8 mouse cellular contexts compared by ENCODE assay signal in the genomic region with DNA sequence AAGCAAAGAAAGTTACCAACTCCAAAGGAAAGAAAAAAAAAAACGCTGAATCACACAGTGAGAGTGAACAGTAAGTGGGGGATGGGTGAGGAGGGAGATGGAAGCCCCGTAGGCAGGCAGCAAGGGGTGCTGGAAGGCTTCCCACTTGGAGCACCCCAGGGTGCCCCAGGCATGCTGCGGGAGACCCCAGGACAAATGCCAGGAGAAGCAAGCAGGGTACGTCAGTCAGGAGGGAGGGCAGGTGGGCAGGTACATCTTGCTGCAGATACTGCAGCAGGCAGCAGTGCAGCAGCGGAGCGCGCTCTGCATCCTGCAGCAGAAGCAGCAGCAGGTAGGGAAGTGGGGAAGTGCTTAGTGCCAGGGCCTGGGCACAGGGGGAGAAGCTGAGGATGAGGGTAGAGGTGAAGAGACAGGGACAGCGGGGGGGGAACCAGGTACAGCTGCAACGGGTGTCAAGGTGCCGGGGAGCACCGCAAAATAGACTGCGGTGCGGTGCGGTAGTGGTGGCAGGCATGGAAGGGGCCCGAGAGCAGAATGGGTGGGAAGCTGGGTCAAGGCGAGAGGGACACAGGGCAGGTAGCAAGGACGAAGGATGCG. TPM values are rescaled to one million over a fixed set of nuclear protein-coding genes. Genes with fewer than 3 reads are reported as not detected.
DNase-seq lines count a peak whose midpoint lies in the region; ATAC-seq and TF ChIP-seq lines count a peak whose summit lies in the region.

TSS of gene Nphp4 (plus strand) at position 280 of the 597 bp plus-strand sequence.

- H3K4me3 ChIP-seq in kidney, embryonic 16.5 days (ENCODE audit: low read length) = peak within 1 kb of the TSS; percentile 82
- H3K4me3 ChIP-seq in embryonic facial prominence, embryonic 10.5 days = peak within 1 kb of the TSS; percentile 88
- H3K4me3 ChIP-seq in layer of hippocampus, adult 2 months = peak within 1 kb of the TSS; percentile 69
- peak within 1 kb of the TSS; percentile 80 for H3K4me3 ChIP-seq in midbrain, embryonic 11.5 days (ENCODE audit: low read depth, low read length)

- H3K27me3 ChIP-seq in kidney, embryonic 16.5 days (ENCODE audit: insufficient read depth, low read length) = peaks cover 7% of the 10 kb centered on the region
- peaks cover 29% of the 10 kb centered on the region for H3K27me3 ChIP-seq in embryonic facial prominence, embryonic 10.5 days (replicated peaks; ENCODE audit: low read depth, poor library complexity, severe bottlenecking)
- peaks cover 6% of the 10 kb centered on the region; the same call in 1 of the 2 replicates for H3K27me3 ChIP-seq in midbrain, embryonic 11.5 days (ENCODE audit: control insufficient read depth, insufficient read depth, low read length)

- no peak for ATAC-seq in kidney, embryonic 16.5 days (ENCODE audit: low FRiP score, low TSS enrichment)
- ATAC-seq in midbrain, embryonic 11.5 days (ENCODE audit: low FRiP score) = no peak

- peak within 1 kb of the TSS; percentile 76 for H3K9ac ChIP-seq in kidney, embryonic 16.5 days (replicated peaks; ENCODE audit: low read length)
- H3K9ac ChIP-seq in midbrain, embryonic 11.5 days (ENCODE audit: low read length) = peak within 1 kb of the TSS; percentile 95

- peak within 1 kb of the TSS; percentile 81 for H3K4me2 ChIP-seq in kidney, embryonic 16.5 days (replicated peaks; ENCODE audit: low read depth, low read length)
- H3K4me2 ChIP-seq in midbrain, embryonic 11.5 days = peak within 1 kb of the TSS; percentile 82

- DNase-seq in kidney, postnatal 36 days = no peak
- DNase-seq in MN1 (ENCODE audit: low spot score) = peak; percentile 37
- no peak for DNase-seq in embryonic facial prominence, embryonic 10.5 days (ENCODE audit: low spot score)
- DNase-seq in layer of hippocampus, adult 2 months (ENCODE audit: low spot score in 2 of 2) = no peak
- peak; percentile 83 for DNase-seq in midbrain, embryonic 11.5 days (ENCODE audit: low spot score, missing footprints)
- DNase-seq in yolk sac, embryonic 10.5 days (ENCODE audit: low spot score) = no peak
- no peak for DNase-seq in gastrocnemius, adult 18-20 months (ENCODE audit: low spot score)

- 2% methylated on average over 18 of the region's 18 CpGs for WGBS in kidney, embryonic 16.5 days
- 3% methylated on average over 18 of the region's 18 CpGs for WGBS in embryonic facial prominence, embryonic 10.5 days
- 4% methylated on average over 18 of the region's 18 CpGs for WGBS in midbrain, embryonic 11.5 days

- peak within 1 kb of the TSS; percentile 54; the same call in 1 of the 2 replicates for H3K27ac ChIP-seq in kidney, embryonic 16.5 days (ENCODE audit: low read length)
- peak within 1 kb of the TSS; percentile 99 for H3K27ac ChIP-seq in embryonic facial prominence, embryonic 10.5 days (replicated peaks)
- H3K27ac ChIP-seq in layer of hippocampus, adult 2 months = peak within 1 kb of the TSS; percentile 100
- no peak within 1 kb of the TSS for H3K27ac ChIP-seq in midbrain, embryonic 11.5 days (ENCODE audit: low read depth, low read length)

- no peak for TF ChIP-seq CTCF in layer of hippocampus, adult 2 months (conservative IDR thresholded peaks at IDR 0.05)

- H3K36me3 ChIP-seq in kidney, embryonic 16.5 days (ENCODE audit: insufficient read depth, low read length) = no peaks in the 10 kb centered on the region
- H3K36me3 ChIP-seq in embryonic facial prominence, embryonic 10.5 days (replicated peaks) = peaks cover 5% of the 10 kb centered on the region; the same call in 1 of the 2 replicates
- no peaks in the 10 kb centered on the region for H3K36me3 ChIP-seq in midbrain, embryonic 11.5 days (ENCODE audit: control insufficient read depth, insufficient read depth, low read length)

- 0 out of 2 replicates have a peak, but pooled peaks cover 6% of the 10 kb centered on the region for H3K9me3 ChIP-seq in kidney, embryonic 16.5 days (ENCODE audit: low read length)
- H3K9me3 ChIP-seq in embryonic facial prominence, embryonic 10.5 days = peaks cover 14% of the 10 kb centered on the region; the same call in 1 of the 2 replicates
- H3K9me3 ChIP-seq in midbrain, embryonic 11.5 days (ENCODE audit: control insufficient read depth, low read length) = peaks cover 8% of the 10 kb centered on the region; the same call in 1 of the 2 replicates

- peaks cover 13% of the 10 kb centered on the region for H3K4me1 ChIP-seq in kidney, embryonic 16.5 days (ENCODE audit: insufficient read depth, low read length)
- H3K4me1 ChIP-seq in embryonic facial prominence, embryonic 10.5 days = peaks cover 22% of the 10 kb centered on the region
- H3K4me1 ChIP-seq in midbrain, embryonic 11.5 days (ENCODE audit: control insufficient read depth, insufficient read depth, low read length) = peaks cover 19% of the 10 kb centered on the region

RNA-seq across cellular contexts. Expression of gene Nphp4, which starts in this region (rescaled TPM):
- polyA plus RNA-seq in kidney, embryonic 16.5 days (2015; fragmentation: Nextera tagmentation; extraction: Ambion mirVana) = 5.0 and 5.2 TPM in 2 replicates
- 4.9 and 5.9 TPM in 2 replicates for polyA plus RNA-seq in embryonic facial prominence, embryonic 10.5 days (2016; fragmentation: Nextera tagmentation; extraction: Ambion mirVana)
- 10 to 100 TPM; 28.3 to 29.7 TPM for total RNA-seq in layer of hippocampus, adult 2 months (2021)
- 4.4 and 4.8 TPM in 2 replicates for polyA plus RNA-seq in midbrain, embryonic 11.5 days (2014; fragmentation: Nextera tagmentation; extraction: Ambion mirVana)
- total RNA-seq in gastrocnemius, adult 18-20 months (2021) = 1 to 10 TPM in 1 of 2 experiments, under 1 TPM in 1; 0.85 to 1.1 TPM

Comparison
In these comparisons a context has a peak if more than half of its experiments do, and no peak if none do; other contexts are left out.
1. RNA of gene Nphp4 (total RNA-seq): 28.3 to 29.7 TPM in layer of hippocampus, adult 2 months; 0.85 to 1.1 TPM in gastrocnemius, adult 18-20 months; every median in the first group is over 10 times any median in the second.
2. DNase-seq: peak in MN1 (single experiment) and midbrain, embryonic 11.5 days (single experiment); none in kidney, postnatal 36 days (0 of 2), embryonic facial prominence, embryonic 10.5 days (single experiment), layer of hippocampus, adult 2 months (0 of 2), yolk sac, embryonic 10.5 days (single experiment) and gastrocnemius, adult 18-20 months (single experiment).
3. Peak in every context shown above with its lines, with median percentiles within 50 percentile points of each other: H3K4me3 ChIP-seq.